ENCODE assay signal across 9 mouse cellular contexts in genomic region chr5:149037729-149038128, GRCm38 (mm10). TPM values are rescaled to one million over a fixed set of nuclear protein-coding genes. Genes with fewer than 3 reads are reported as not detected.
DNase-seq lines count a peak whose midpoint lies in the region; ATAC-seq and TF ChIP-seq lines count a peak whose summit lies in the region.
"Had no signal": no experiment of that assay in that cellular context is flagged by ENCODE, and none has a peak within 500 bp of the region (broad histone marks: within the 10 kb centered on the region; RNA-seq: fewer than 3 reads in every experiment).

No protein-coding gene starts in this region.

- H3K4me1 ChIP-seq in kidney, embryonic 15.5 days: peaks cover 7% of the 10 kb centered on the region; the same call in 1 of the 2 replicates
- H3K4me1 ChIP-seq in forebrain, embryonic 10.5 days: peaks cover 3% of the 10 kb centered on the region; the same call in 1 of the 2 replicates

- peaks cover 9% of the 10 kb centered on the region for H3K9me3 ChIP-seq in kidney, embryonic 15.5 days (replicated peaks)
- H3K9me3 ChIP-seq in forebrain, embryonic 10.5 days: peaks cover 19% of the 10 kb centered on the region; the same call in 1 of the 2 replicates

- no peak overlapping the region for H3K4me3 ChIP-seq in kidney, embryonic 15.5 days (replicated peaks)
- peak overlapping the region; percentile 41 for H3K4me3 ChIP-seq in gastrocnemius, adult 2 months
- no peak overlapping the region for H3K4me3 ChIP-seq in layer of hippocampus, adult 2 months
- H3K4me3 ChIP-seq in forebrain, embryonic 10.5 days: no peak overlapping the region

- WGBS in kidney, embryonic 15.5 days: 29% methylated on average over 10 of the region's 10 CpGs
- 41% methylated on average over 10 of the region's 10 CpGs for WGBS in forebrain, embryonic 10.5 days

- H3K27me3 ChIP-seq in kidney, embryonic 15.5 days: no peaks in the 10 kb centered on the region
- H3K27me3 ChIP-seq in forebrain, embryonic 10.5 days (ENCODE audit: poor library complexity, severe bottlenecking): no peaks in the 10 kb centered on the region

- no peak overlapping the region for H3K4me2 ChIP-seq in kidney, embryonic 15.5 days

- no peak for TF ChIP-seq CTCF in gastrocnemius, adult 2 months (IDR thresholded peaks at IDR 0.05)
- no peak for TF ChIP-seq CTCF in layer of hippocampus, adult 2 months (conservative IDR thresholded peaks at IDR 0.05)

- H3K9ac ChIP-seq in kidney, embryonic 15.5 days: no peak overlapping the region

- intact Hi-C loops in gastrocnemius, adult 2 months (cut with DNase I): no loop called here

- DNase-seq in kidney, adult 11 months: peak; percentile 92
- peak; percentile 67 for DNase-seq in adipocyte (ENCODE audit: low spot score)
- peak; percentile 78 for DNase-seq in gastrocnemius, adult 2 months
- peak; percentile 51 to 57 for DNase-seq in layer of hippocampus, adult 2 months (ENCODE audit: low spot score in 2 of 2)
- DNase-seq in spleen, postnatal 14 days (ENCODE audit: low spot score in 2 of 2): no peak
- DNase-seq in forebrain, embryonic 10.5 days (ENCODE audit: extremely low spot score, low spot score): no peak

- no peak for ATAC-seq in kidney, embryonic 15.5 days (replicated peaks; ENCODE audit: low FRiP score)
- ATAC-seq in CD4-positive, CD25-positive, alpha-beta regulatory T cell, adult 4 months: no peak

- no peak overlapping the region for H3K27ac ChIP-seq in kidney, embryonic 15.5 days
- H3K27ac ChIP-seq in gastrocnemius, adult 2 months: peak overlapping the region; percentile 66
- no peak overlapping the region for H3K27ac ChIP-seq in layer of hippocampus, adult 2 months
- no peak overlapping the region for H3K27ac ChIP-seq in forebrain, embryonic 10.5 days

- H3K36me3 ChIP-seq in kidney, embryonic 15.5 days: no peaks in the 10 kb centered on the region
- peaks cover 21% of the 10 kb centered on the region for H3K36me3 ChIP-seq in forebrain, embryonic 10.5 days (replicated peaks)

RNA-seq across cellular contexts. Expression of gene Gm42791, which starts 42.8 kb away (rescaled TPM):
- polyA plus RNA-seq in kidney, embryonic 15.5 days (2015; fragmentation: Nextera tagmentation; extraction: Ambion mirVana): 3.2 TPM in 1 of 2 replicates, not detected in the other
- 1 to 10 TPM; 2.8 to 5.1 TPM for total RNA-seq in gastrocnemius, adult 2 months (2021)
- total RNA-seq in layer of hippocampus, adult 2 months (2021): 10 to 100 TPM; 25.2 to 25.8 TPM
- 1 to 10 TPM; 1.3 to 1.4 TPM for polyA plus RNA-seq in CD4-positive, CD25-positive, alpha-beta regulatory T cell, adult 4 months (2017; shearing (Covaris generic))
- 1.2 and 2.5 TPM in 2 replicates for polyA plus RNA-seq in forebrain, embryonic 10.5 days (2016; fragmentation: Nextera tagmentation; extraction: Ambion mirVana)
- polyA plus RNA-seq: embryonic facial prominence, embryonic 11.5 days had no signal

Comparison
In these comparisons a context has a peak if more than half of its experiments do, and no peak if none do; other contexts are left out.
1. DNase-seq: peak in kidney, adult 11 months (single experiment), adipocyte (single experiment), gastrocnemius, adult 2 months (single experiment) and layer of hippocampus, adult 2 months (2 of 2); none in spleen, postnatal 14 days (0 of 2) and forebrain, embryonic 10.5 days (single experiment).